Mouse (Mus musculus): ENCODE results near the gene Bsnd. TPM values are rescaled to one million over a fixed set of nuclear protein-coding genes. Genes with fewer than 3 reads are reported as not detected.

The Bsnd gene
- polyA plus RNA-seq, 1 experiment: not detected

Other genes with a start within 250 kb of the Bsnd start
- 5.6 and 7.6 TPM in 2 replicates for gene Usp24, start 176.1 kb downstream of the Bsnd start, polyA plus RNA-seq (2012; rRNA removed)
- 27.6 and 27.8 TPM in 2 replicates for gene Pcsk9, start 28.0 kb downstream of the Bsnd start, polyA plus RNA-seq (2012; rRNA removed)
- gene Dhcr24, start 68.8 kb upstream of the Bsnd start, polyA plus RNA-seq (2012; rRNA removed): 169 and 212 TPM in 2 replicates
- gene Lexm, start 125.0 kb upstream of the Bsnd start, polyA plus RNA-seq (2012; rRNA removed): not detected in 2 replicates
- 65.8 and 88.4 TPM in 2 replicates for gene Ttc22, start 130.1 kb upstream of the Bsnd start, polyA plus RNA-seq (2012; rRNA removed)
- 10.2 and 12.0 TPM in 2 replicates for gene Pars2, start 158.8 kb upstream of the Bsnd start, polyA plus RNA-seq (2012; rRNA removed)
- 55.1 and 75.1 TPM in 2 replicates for gene Ttc4, start 186.7 kb upstream of the Bsnd start, polyA plus RNA-seq (2012; rRNA removed)
- gene Mroh7, start 238.6 kb upstream of the Bsnd start, polyA plus RNA-seq (2012; rRNA removed): 2.7 and 20.4 TPM in 2 replicates
- 71.8 and 362 TPM in 2 replicates for gene Fam151a, start 241.6 kb upstream of the Bsnd start, polyA plus RNA-seq (2012; rRNA removed)